Mouse (Mus musculus) layer of hippocampus, postnatal 10 days (tissue): ENCODE data around the gene Gm20388. TPM values are rescaled to one million over a fixed set of nuclear protein-coding genes. Genes with fewer than 3 reads are reported as not detected.

Experiments
- DNase-seq, 2 experiments: peaks; one replicate each; pipeline ENCODE4 v3.0.0; 2021; ENCODE audit warnings: low spot score in 2 of 2
- total RNA-seq, 2 experiments: library from RNA; stranded (reverse); gene quantifications; 2 replicates each; pipeline ENCODE4 v1.2.3; 2021

Gm20388 gene
- total RNA-seq, 2 experiments from 2014 or later, result not detected

DNA sequence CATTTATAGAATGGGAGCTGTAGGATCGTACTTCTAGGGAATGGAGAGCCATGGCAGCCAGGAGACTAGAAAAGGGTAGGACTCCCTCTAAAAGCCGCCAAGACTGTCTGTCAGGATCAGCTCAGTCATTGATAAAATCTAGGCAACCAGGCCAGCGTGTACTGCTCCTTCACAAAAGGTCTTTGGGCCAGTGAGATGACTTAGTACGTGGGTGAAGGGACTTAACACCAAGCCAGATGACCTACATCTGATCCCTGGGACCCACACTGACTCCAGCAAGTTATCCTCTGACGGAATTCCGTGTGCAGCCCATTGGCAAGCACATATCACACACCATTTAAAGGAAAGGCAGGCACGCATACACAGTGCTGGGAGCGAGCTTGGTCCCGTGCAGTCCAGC lies 96.5 kb downstream of the Gm20388 start:
- no peak for DNase-seq

DNA sequence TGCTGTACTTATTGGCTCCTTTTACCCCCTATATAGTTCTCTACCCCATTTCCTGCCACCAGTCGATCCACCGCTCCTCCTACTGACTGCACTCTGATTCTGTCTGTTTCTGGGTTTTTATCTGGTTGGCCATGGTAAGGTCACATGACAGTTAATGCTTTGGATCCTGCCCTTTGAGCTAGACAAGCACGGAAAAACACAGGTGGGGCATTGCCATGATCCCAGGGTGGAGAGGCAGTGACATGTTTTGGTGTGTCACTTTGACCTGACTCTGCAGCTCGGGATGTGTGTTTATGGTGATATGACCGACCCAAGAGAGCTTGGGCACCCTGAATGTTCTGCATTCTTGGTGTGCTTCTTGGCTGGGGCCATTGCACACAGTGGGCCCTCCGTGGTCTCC lies 98.6 kb downstream of the Gm20388 start:
- no peak for DNase-seq

DNA sequence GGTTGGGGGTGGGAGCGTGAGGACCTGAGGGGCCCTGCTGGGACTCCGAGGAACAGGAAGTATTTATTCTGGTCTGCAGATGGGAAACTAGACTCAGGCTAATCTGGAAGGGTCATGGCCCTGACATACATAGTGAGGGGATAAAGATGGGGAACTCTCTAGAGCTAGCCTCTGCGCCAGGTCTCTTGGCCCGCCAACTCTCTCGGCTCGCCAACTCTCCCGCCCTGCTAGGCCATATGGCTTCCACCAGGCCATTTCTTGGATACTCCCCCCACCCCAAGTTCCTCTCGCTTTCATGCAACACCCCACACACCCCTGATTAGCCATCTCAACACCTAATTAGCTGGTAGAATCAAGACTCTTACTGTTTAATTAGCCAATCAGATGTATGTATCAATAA lies 101.8 kb downstream of the Gm20388 start:
- no peak for DNase-seq

DNA sequence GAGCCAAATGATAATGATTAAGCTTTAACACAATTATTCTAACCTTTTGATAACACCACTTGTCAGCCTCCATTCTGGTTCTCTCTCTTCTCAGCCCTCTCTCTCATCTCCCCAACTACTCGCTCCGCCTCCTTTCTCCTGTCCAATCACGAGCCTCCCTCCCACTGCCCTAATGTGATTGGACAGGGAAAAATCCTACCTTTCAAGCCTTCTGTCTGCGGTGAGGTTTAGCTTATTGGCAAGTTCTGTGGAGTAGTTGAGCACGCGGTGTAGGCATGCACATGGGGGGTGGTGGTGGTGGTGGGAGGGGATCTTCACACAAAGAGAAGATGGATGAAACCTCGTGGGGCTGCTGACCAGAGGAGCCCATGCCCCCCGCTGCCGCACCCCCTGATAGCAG lies 102.3 kb downstream of the Gm20388 start:
- no peak for DNase-seq

DNA sequence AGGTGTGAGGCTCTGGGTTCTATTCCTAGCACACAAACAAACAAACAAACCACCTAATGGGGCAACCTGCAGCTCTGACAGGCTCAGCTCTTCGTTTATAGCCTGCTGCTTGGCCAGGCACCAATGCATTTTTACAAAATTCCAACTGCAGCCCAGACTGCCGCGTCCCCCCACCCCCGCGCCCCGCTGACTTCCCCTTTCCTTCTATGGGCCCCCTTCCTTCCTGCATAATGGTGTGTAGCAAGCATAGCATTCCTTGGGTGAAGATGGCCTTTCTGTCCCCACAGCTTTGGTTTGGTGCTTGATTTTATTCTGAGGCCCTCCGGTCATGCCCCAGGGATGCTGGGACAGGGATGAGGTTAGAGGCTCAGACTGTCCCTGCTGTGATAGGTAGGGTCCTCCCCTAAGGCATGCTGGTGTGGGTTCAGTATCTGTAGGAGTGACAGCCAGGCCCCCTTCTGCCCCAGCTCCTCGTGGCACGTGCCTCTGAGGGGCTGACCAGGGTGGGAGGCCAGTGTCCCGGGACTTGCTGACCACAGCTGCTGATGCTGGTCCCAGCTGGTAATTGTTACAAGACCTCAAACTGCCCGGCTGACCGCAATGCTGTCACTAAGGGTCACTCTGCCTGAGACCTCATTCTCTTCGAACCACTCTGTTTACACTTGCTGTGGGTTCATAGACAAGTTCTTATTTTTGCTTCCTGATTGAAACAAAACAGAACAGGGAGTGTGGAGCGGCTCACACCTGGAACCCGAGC lies 103.8 kb downstream of the Gm20388 start:
- DNase-seq, result no peak

DNA sequence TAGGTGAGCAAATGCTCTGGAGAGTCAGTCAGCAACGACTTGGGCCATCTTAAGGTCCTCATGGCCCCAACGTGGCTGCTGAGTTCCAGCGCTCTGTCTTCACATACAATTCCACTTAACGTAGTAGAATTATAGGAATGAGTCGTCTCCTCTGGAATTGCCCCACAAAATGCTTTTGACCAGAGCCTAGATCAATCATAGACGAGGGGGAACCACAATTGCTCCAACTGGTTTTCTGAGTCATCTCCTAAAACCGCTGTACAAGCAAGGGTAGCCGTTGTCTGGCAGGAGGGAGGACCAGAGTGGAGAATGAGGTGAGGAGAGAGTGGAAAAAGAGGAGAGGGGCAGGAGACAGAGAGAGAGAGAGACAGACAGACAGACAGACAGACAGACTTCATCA lies 105.3 kb downstream of the Gm20388 start:
- DNase-seq, result no peak

DNA sequence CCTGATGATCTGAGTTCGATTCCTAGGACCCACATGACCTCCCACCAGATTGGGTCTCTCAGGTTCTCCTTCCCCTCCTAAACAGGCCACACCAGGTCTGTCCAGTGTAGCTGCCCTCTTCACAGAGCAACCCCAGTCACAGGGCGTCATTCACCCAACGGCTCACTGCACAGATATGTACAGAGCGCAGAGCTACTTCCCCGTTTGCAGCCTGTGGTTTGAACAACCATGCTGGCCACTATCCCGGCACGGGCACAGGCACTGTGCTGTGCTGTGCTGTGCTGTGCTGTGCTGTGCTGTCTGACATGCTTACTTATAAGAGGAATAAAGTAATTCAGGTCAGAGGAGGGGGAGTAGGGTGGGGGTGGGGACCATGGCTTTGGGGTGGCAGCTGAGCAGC lies 105.8 kb downstream of the Gm20388 start:
- DNase-seq, result no peak

DNA sequence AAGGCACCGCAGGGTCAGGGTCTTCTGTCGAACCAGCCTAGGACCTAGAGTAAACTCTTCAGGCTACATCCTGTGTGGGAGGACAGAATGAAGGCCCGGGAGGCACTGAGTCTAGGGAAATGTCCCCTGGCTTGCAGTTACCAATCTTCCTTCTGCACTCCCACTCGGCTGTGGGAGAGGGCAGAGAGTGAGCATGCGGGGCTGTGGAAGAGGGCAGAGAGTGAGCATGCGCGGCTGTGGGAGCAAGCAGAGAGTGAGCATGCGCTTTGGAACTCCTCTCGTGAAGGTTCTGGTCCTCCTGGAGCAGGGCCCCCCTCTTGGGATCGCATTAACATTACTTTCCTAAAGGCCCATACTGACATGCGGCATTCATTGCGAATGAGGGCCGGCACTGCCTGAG lies 106.7 kb downstream of the Gm20388 start:
- no peak for DNase-seq

DNA sequence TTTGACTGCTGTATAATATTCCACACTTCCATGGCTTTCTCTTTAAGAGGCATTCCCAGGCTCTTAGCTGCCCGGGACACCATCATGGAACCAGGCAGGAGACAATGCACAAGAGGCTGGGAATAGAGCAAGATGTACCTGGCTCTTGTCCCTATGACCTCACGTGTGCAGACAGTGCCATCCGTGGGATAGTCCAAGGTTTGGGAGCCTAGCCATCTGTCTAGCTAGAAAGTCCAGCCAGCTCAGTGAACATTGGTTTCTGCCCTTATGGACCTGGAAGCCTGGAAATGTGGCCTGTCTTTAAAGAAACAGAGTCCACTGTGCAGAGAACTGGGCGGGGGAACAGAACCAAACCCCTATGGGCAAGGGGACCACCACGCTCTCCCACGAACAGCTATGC lies 107.1 kb downstream of the Gm20388 start:
- no peak for DNase-seq

DNA sequence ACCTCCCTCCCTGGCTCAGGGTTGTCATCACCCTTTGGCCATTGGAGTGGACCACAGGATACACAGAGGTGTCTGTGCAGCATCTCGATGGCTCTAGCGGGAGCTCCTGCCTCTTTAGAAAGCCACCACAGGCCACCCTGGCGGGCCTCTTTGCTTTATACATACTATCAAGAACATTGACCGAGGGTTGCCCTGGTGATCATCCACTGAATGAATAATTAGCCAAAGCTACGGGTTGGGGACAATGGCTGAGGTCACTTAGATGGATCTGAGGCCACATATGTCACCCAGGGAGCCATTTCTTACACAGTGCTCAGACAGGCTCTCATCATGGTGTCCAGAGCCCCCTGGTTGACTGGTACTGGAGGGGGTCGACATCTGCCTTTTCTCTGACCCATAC lies 107.7 kb downstream of the Gm20388 start:
- no peak for DNase-seq

DNA sequence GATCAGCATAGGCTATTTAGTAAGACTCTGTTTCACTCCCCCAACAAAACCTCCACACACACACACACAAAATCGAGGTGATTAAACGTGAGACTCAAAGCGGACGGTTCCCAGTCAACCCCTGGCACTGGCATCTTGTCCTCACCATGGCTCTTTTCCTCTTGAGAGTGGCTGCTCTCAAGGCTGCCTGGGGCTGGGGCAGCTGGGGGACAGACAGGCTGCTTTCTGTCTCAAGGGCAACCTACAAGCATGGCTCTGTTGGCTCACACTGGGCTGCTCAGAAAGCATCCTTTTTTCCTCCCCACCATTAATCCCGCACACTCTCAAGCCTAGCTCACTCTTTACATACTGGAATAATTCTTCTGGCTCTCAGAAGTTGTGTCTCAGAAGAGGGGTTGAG lies 108.7 kb downstream of the Gm20388 start:
- peak; percentile 42 to 54 for DNase-seq

DNA sequence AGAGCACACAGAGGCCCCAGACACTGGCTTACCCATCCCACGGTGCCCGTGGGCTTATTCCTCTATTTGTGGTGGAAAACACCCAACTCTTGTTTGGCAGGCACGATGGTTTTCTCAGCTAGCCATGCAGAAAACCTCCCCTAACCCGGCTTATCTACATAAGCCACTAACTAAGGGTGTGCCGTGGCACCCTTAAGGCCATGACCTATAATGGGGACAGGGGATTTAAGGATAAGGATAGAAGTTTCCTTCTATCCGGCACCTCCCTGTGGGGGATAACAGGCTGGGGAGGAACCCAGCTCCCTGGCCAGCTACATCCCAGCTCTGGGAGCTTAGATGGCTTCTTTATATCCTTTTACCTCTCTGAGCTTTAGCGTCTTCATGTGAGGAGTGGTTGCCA lies 109.7 kb downstream of the Gm20388 start:
- DNase-seq, result no peak

DNA sequence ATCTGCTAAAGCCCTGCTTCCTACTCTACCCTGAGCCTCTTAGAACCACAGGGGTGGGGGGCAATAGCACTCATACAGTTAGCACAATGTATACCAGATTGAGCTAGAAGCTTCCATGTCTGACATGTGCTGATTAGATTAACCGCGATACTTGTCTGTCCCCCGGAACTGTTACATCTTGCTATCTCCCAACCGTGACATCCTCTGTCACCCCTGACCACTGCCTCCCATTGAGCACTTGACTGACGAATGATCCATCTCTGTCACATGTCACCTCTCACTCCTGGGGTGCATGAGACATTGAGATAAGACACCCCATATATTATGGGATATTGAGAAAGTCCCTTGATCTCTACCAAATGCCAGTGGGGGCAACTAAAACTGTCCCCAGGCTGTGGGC lies 115.6 kb downstream of the Gm20388 start:
- no peak for DNase-seq

DNA sequence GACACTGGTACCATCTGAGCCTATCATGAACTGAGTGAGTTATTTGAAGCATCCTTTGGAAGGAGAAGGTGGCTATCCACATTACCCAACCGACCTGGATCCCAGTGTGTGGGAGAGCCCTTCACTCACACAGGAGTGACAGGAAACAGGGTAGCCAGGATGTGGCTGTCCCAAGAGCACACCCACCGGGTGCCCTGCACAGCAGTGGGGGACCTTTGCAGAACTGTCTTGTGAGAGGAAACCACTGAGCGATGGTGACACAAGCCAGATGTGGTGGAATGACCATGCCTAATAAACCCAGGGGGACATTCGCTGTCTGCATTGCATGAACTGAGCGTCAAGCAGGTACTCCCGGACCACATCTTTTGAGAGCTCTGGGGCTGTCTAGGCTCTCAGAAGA lies 116.3 kb downstream of the Gm20388 start:
- no peak for DNase-seq

DNA sequence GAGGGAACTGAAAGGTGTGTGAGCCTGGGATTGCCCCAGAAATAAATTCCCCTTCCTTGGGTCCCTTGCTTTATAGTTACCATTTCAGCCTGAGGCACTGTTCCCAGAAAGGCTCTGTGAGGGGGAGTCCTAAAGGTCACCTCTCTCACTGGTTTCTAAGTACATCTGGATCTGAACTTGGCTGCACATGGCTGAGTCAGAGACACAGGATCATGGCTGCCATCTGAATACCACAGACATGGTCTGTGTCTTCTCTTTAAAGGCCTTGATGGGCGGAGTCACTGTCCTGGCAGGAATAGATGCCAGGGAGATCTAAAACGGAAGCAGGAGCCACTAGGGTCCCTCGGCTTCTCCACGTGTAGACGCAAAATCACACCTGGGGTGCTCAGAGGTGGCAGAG lies 119.8 kb downstream of the Gm20388 start:
- DNase-seq, result no peak

DNA sequence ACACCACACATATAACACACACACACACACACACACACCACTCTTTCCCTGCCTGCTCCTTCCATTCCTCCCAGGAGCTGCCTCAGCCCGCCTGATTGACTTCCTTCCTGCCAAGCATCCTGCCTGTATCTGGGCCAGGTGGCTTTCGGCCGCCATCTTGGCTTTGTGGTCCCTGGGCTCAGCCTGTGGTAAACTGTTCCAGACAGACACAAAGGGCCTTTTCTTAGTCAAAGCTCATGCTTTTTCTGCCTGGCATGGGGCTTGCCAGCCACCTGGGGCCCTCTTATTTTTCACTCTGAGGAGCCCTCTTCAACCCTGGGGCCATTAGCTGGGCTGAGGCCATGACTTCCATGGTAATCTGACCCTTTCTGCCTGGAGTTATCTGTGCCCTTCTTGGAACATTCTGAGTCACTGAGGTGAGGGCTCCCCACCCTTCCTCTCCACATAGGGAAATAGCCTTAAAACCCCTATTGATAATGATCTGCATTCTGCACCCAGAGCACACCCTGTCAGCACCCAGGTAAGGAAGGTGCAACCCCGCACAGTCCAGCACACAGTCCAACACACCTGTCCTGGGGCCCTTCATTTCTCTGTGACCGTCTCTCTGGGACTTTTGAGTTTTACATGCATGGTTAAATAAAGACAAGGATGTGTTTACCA lies 122.0 kb downstream of the Gm20388 start:
- no peak for DNase-seq

DNA sequence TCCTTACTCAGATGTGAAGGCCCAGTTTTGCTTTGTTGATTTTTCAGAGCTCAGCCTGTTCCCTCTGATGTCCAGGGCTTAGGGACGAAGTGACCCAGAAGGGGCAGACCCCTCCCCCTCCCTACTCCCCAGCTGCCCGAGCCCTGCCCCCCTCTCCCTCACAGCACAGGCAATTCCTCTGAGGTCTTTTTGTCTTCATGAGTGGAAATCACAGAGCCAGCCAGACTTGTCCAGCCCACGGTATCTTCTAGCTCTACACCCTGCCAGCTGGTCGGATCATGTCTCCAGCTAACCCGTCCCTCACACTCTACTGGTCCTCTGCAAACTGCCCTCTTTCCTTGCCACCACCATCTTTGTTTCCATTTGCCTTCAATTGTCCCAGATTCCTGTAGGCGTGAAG lies 123.8 kb downstream of the Gm20388 start:
- no peak for DNase-seq

DNA sequence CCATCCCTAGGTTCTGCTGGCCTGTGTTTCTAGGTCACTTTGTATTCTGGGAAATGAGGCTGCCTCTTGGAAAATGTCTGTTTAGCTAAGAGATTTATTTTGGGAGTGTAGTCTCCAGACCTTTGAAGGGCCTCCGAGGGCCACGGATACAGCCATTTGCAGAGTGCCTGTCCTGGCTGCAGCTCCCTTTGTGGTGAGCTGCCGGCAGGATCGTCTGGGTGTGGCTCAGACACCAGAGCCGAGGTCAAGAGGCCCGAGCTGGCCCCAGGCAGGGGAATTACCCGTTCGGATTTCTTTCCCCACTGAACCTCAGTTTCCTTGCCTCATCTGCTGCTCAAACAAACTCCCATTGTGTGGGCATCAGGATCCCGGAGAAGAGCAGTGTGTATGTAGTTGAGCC lies 125.5 kb downstream of the Gm20388 start:
- DNase-seq, result no peak

DNA sequence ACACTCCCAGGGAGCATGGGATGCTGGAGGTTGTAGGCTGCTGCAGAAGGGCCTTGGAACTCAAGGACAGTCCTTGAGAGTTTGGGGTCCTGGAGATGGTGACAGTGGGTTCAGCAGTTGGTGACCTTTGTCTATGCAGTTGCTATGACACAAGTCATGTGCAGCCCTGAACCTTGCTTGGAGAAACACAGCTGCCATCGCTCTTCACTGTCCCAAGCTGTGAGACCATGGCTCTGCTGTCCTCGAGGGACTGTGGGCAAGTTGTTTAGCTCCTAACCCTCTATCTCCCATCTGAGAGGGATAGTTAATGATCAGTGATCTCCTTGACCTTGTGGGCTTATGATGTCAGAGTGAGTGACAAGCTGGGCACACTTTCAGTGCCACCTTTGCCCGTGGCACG lies 125.9 kb downstream of the Gm20388 start:
- no peak for DNase-seq

DNA sequence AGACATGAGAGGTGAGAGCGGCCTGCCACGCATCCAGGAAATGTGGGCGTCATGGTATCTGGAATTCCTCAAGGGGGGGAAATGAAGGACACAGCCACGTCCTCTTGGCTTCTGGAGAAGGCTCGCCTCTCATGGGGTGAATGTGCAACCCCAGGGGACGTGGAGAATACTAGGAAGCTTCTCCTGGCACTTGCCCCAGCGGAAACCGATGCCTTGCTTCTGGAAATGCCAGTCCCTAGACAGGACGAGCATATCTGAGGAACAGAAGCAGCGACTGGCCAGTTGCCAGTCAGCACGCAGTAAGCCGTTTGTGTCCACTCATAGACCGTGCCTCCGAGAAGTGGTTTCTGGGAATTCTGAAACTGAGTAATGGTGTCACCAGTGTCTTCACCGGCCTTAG lies 126.6 kb downstream of the Gm20388 start:
- no peak for DNase-seq

DNA sequence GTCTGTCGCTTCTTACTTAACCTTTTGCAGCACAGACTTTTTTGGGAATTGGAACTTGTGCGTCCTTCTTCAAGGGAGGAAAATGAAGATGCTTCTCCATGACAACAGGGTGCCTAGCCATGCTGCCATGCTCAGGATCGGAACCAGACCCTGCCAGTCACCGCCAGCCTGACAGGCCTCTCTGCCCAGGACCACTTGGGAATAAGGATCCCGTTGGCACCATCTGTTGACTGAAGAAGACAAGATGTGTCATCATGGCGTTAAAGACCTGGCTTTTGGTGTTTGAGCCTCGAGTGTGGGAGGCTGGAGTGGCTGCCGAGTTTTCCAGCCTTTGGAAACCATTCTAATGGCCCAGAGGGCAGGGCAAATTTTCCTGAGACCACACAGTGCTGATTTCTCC lies 127.0 kb downstream of the Gm20388 start:
- no peak for DNase-seq

DNA sequence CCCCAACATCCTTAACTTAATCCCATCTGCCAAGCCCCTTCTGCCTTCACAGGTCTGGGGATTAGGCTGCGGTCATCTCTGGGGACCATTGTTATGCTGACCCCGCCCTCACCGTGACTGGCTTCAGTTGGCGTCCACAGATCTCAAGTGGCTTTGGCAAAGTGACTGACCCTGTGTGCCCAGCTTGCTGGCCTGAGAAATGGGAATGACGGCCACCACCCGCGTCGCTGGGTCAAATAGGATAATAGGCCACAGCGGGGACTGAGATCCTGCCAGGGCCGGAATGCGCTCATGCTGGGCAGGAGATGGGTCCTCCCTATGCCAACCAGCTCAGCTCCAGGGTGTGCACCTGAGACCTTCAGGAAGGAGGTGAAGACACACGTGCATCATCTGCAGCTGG lies 128.1 kb downstream of the Gm20388 start:
- DNase-seq, result no peak

DNA sequence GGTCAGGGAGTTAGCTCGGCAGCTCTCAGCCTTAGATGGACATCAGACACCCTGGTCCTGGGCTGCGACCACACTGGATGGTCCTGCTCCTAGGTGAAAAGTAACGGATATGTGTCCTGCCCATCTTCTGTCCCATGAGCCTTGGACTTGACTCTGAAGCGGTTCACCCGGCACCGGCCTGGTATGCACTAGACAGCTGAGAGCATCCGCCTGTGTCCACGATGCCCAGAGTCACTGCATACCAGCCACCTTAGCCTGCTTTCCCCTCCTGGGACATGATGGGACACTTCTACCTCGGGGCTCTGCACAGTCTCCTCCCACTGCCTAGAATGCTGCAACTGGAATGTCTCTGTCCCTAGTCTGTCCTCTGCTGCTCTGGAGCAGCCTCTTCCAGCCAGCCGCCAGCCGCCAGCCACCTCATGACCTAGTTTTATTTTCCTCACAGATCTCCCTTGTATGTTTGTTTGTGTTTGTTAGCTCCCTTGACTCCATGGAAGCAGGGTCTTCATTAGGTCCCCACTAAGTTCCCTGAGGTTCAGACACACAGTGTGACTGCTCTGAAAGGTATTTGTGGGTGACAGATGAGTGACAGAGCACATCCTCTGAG lies 128.8 kb downstream of the Gm20388 start:
- no peak for DNase-seq
